Mouse (Mus musculus) adrenal gland, adult 2 months (tissue): ENCODE results near the gene Frmd5. TPM values are rescaled to one million over a fixed set of nuclear protein-coding genes. Genes with fewer than 3 reads are reported as not detected.

Experiments used
- DNase-seq: peaks from one replicate; pipeline ENCODE4 v3.0.0; 2021
- polyA plus RNA-seq: library from polyadenylated mRNA; depleted of rRNA; stranded (reverse); fragments of >200 nt; gene quantifications from 2 replicates; pipeline ENCODE4 v1.2.3, GENCODE M21; 2012
- total RNA-seq, 2 experiments: library from RNA; stranded (reverse); gene quantifications; 2 replicates each; pipeline ENCODE4 v1.2.3; 2021

Gene Frmd5
- total and polyA plus RNA-seq, 3 experiments = 60.0 to 191 (median 173) TPM

GRCm38 (mm10) chr2:121683606-121684005 is 123.3 kb downstream of the Frmd5 start:
- no peak for DNase-seq

- no peak for DNase-seq
Observed at GRCm38 (mm10) chr2:121682361-121682760, 124.5 kb downstream of the Frmd5 start.

GRCm38 (mm10) chr2:121679711-121680110 is 127.2 kb downstream of the Frmd5 start:
- peak; percentile 29 for DNase-seq

- no peak for DNase-seq
Observed at GRCm38 (mm10) chr2:121677649-121677986, 129.3 kb downstream of the Frmd5 start.

GRCm38 (mm10) chr2:121676951-121677648 is 129.8 kb downstream of the Frmd5 start:
- DNase-seq = no peak

- no peak for DNase-seq
Observed at GRCm38 (mm10) chr2:121675895-121676294, 131.0 kb downstream of the Frmd5 start.

- peak; percentile 72 for DNase-seq
Observed at GRCm38 (mm10) chr2:121675136-121675535, 131.8 kb downstream of the Frmd5 start.

GRCm38 (mm10) chr2:121674211-121674610 is 132.7 kb downstream of the Frmd5 start:
- DNase-seq = peak; percentile 21

- no peak for DNase-seq
Observed at GRCm38 (mm10) chr2:121669846-121670245, 137.0 kb downstream of the Frmd5 start.

GRCm38 (mm10) chr2:121668256-121668655 is 138.6 kb downstream of the Frmd5 start:
- no peak for DNase-seq

- DNase-seq = peak; percentile 70
Observed at GRCm38 (mm10) chr2:121661160-121661502, 145.8 kb downstream of the Frmd5 start.

- DNase-seq = peak; percentile 74
Observed at GRCm38 (mm10) chr2:121660461-121661159, 146.3 kb downstream of the Frmd5 start.

GRCm38 (mm10) chr2:121659350-121659749 is 147.5 kb downstream of the Frmd5 start:
- no peak for DNase-seq

GRCm38 (mm10) chr2:121658123-121658767 is 148.6 kb downstream of the Frmd5 start:
- DNase-seq = no peak

GRCm38 (mm10) chr2:121655966-121656365 is 150.9 kb downstream of the Frmd5 start:
- DNase-seq = peak; percentile 75

GRCm38 (mm10) chr2:121655106-121655505 is 151.8 kb downstream of the Frmd5 start:
- peak; percentile 55 for DNase-seq

- DNase-seq = no peak
Observed at GRCm38 (mm10) chr2:121646528-121646927, 160.4 kb downstream of the Frmd5 start.

- no peak for DNase-seq
Observed at GRCm38 (mm10) chr2:121642934-121643333, 164.0 kb downstream of the Frmd5 start.

GRCm38 (mm10) chr2:121632091-121632490 is 174.8 kb downstream of the Frmd5 start:
- no peak for DNase-seq

- no peak for DNase-seq
Observed at GRCm38 (mm10) chr2:121630286-121630685, 176.6 kb downstream of the Frmd5 start.

- peak; percentile 30 for DNase-seq
Observed at GRCm38 (mm10) chr2:121628290-121628689, 178.6 kb downstream of the Frmd5 start.

- no peak for DNase-seq
Observed at GRCm38 (mm10) chr2:121625901-121626300, 181.0 kb downstream of the Frmd5 start.
